Mouse (Mus musculus) adrenal gland, adult 2 months (tissue): ENCODE measurements around the gene Stam2. TPM values are rescaled to one million over a fixed set of nuclear protein-coding genes. Genes with fewer than 3 reads are reported as not detected.

ENCODE experiments used
- DNase-seq: peaks from one replicate; pipeline ENCODE4 v3.0.0; 2021
- polyA plus RNA-seq: library from polyadenylated mRNA; depleted of rRNA; stranded (reverse); fragments of >200 nt; gene quantifications from 2 replicates; pipeline ENCODE4 v1.2.3, GENCODE M21; 2012; rRNA removed
- total RNA-seq, 2 experiments: library from RNA; stranded (reverse); gene quantifications; 2 replicates each; pipeline ENCODE4 v1.2.3; 2021

Gene Stam2
- total and polyA plus RNA-seq, 3 experiments = 7.6 to 33.8 (median 33.2) TPM

DNA sequence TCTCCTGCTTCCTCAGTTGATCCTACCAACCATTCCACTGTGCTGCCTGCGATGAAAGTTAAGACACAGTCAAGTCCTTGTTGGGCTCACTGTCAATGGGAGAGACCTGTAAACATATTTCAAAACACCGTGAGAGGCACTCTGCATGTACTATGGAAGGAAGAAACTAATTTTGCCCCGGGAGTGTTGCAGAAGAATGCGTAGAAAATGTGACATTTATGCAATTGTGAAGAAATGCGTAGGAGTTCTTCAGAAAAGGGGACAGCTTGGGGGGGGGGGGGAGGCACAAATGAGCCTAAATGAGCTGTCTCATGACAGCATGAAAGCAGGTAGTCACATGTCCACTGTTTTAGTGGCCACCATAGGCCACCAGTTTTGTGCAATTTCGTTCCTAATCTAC is 90.5 kb downstream of the Stam2 start:
- no peak for DNase-seq

GRCm38 (mm10) chr2:52647255-52647998 is 94.7 kb downstream of the Stam2 start:
- no peak for DNase-seq

DNA sequence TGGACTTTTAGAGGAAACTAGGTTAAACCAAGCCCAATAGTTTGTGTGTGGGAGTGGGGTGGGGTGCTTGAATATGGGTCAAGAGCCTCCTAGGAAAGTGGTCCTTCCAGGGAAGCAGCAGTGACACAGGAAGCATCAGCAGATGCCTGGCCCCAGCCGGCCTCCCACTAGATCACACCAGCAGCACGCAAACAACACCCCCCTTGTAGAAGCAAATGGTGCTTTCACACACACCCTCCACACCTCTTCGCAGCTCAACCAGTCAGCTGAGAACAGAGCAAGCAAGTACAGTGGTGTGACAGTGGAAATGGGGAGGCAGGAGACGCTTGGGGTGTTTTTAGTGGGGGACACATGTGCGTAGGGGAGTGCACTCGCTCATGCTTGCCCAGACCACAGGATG is 98.4 kb downstream of the Stam2 start:
- DNase-seq = no peak

Other genes with a start within 250 kb of the Stam2 start
- under 1 TPM; 0.20 to 0.28 TPM for gene Cacnb4, start 65.5 kb downstream of the Stam2 start, total RNA-seq
- 0.03 TPM in 1 of 2 replicates, not detected in the other for gene Cacnb4, start 65.5 kb downstream of the Stam2 start, polyA plus RNA-seq
- gene Fmnl2, start 115.6 kb upstream of the Stam2 start, total RNA-seq = 10 to 100 TPM; 17.1 to 26.9 TPM
- 2.3 and 2.9 TPM in 2 replicates for gene Fmnl2, start 115.6 kb upstream of the Stam2 start, polyA plus RNA-seq